Mouse (Mus musculus) embryonic facial prominence, embryonic 12.5 days (tissue): ENCODE data around the gene Aars. TPM values are rescaled to one million over a fixed set of nuclear protein-coding genes. Genes with fewer than 3 reads are reported as not detected.
"Not testable (repeated sequence)": the region's sequence is repeated elsewhere in the genome, so short reads cannot be mapped to it uniquely, and the experiment has no call there.

ENCODE experiments used
- ATAC-seq: fragments of 200-750 bp; cut with Nextera tagmentation; 2 replicates; pipeline ENCODE4 v1.8.0; 2017; ENCODE audit not compliant: insufficient number of reproducible peaks, insufficient read depth, low FRiP score, low TSS enrichment
- H3K27ac ChIP-seq: fragments of 300-500 bp; sonication (generic); 2 replicates; pipeline ENCODE4 v1.5.1; 2016; ENCODE audit warnings: mild to moderate bottlenecking
- H3K27me3 ChIP-seq: fragments of 300-500 bp; sonication (generic); 2 replicates; pipeline ENCODE4 v1.6.1; 2016; ENCODE audit warnings: mild to moderate bottlenecking, moderate library complexity
- H3K36me3 ChIP-seq: fragments of 300-500 bp; sonication (generic); 2 replicates; pipeline ENCODE4 v1.6.1; 2016; ENCODE audit warnings: mild to moderate bottlenecking
- H3K4me1 ChIP-seq: fragments of 300-500 bp; sonication (generic); 2 replicates; pipeline ENCODE4 v1.6.1; 2016
- H3K4me2 ChIP-seq: fragments of 300-500 bp; sonication (generic); replicated peaks from 2 replicates; pipeline ENCODE4 v1.6.1; 2016; ENCODE audit warnings: mild to moderate bottlenecking, moderate library complexity
- H3K4me3 ChIP-seq: fragments of 300-500 bp; sonication (generic); 2 replicates; pipeline ENCODE4 v1.5.1; 2016; ENCODE audit warnings: mild to moderate bottlenecking
- H3K9ac ChIP-seq: fragments of 300-500 bp; sonication (generic); 2 replicates; pipeline ENCODE4 v1.6.1; 2016; ENCODE audit warnings: mild to moderate bottlenecking, moderate library complexity
- H3K9me3 ChIP-seq: fragments of 300-500 bp; sonication (generic); 2 replicates; pipeline ENCODE4 v1.6.1; 2016; ENCODE audit warnings: mild to moderate bottlenecking, moderate library complexity
- WGBS: fragments of 180-500 bp; shearing (Covaris S2); methylation state at CpG from one replicate; pipeline ENCODE4 v1.1.7; 2016; 5-methylcytosine and 5-hydroxymethylcytosine counted together
- microRNA-seq: library from miRNA; unstranded; fragments of <30 nt; microRNA quantifications from one replicate; pipeline ENCODE4, GENCODE M21; 2017
- polyA plus RNA-seq: library from polyadenylated mRNA; unstranded; fragments of >200 nt; fragmentation: Nextera tagmentation; extraction: Ambion mirVana; gene quantifications from 2 replicates; pipeline ENCODE4 v1.2.1, GENCODE M21; 2016

Aars gene
- polyA plus RNA-seq, 1 experiment from 2014 or later: 69.9 TPM

DNA sequence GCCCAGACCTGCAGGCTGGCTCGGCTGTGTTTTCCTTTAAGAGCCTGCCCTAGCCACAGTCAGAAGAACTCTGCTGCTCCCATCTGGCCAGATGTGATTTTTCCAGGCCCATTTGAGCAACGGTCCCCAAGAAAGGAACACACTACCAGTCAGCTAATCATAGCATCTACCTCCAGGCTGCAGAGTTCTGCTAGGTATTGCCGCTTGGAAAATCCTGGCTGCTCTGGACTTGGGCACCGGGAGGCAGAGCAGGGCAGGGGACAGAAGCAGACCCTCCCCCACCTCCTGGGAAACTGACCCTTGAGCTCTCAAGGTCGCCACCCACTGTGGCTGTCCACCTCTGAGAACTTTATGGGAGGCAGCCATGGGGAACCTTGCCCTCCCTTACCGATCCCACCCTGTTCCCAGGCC is 46.9 kb downstream of the Aars start:
- no peak overlapping the region for H3K9ac ChIP-seq
- no peak for ATAC-seq
- H3K27me3 ChIP-seq: no peaks in the 10 kb centered on the region; the same call in 1 of the 2 replicates
- no peak overlapping the region for H3K4me2 ChIP-seq
- no peaks in the 10 kb centered on the region for H3K36me3 ChIP-seq
- H3K9me3 ChIP-seq: no peaks in the 10 kb centered on the region
- H3K4me1 ChIP-seq: peaks cover 7% of the 10 kb centered on the region; the same call in 1 of the 2 replicates
- H3K4me3 ChIP-seq: no peak overlapping the region
- 36% methylated on average over 6 of the region's 6 CpGs for WGBS
- no peak overlapping the region for H3K27ac ChIP-seq

- WGBS: 40% methylated on average over 12 of the region's 12 CpGs
Measured at GRCm38 (mm10) chr8:111081580-111082258, 48.8 kb downstream of the Aars start.

GRCm38 (mm10) chr8:111083936-111084335 is 51.0 kb downstream of the Aars start:
- H3K9ac ChIP-seq, H3K9me3 ChIP-seq, ATAC-seq, H3K27ac ChIP-seq, H3K4me1 ChIP-seq, H3K4me2 ChIP-seq, H3K27me3 ChIP-seq, H3K4me3 ChIP-seq, H3K36me3 ChIP-seq: not testable (repeated sequence)
- 87% methylated on average over 5 of the region's 5 CpGs for WGBS

More at GRCm38 (mm10) chr8:111081580-111082258, 48.8 kb downstream of the Aars start:
- H3K4me2 ChIP-seq: no peak overlapping the region
- no peak overlapping the region for H3K27ac ChIP-seq
- no peak overlapping the region for H3K4me3 ChIP-seq
- H3K27me3 ChIP-seq: no peaks in the 10 kb centered on the region
- H3K9me3 ChIP-seq: no peaks in the 10 kb centered on the region
- H3K9ac ChIP-seq: no peak overlapping the region
- H3K4me1 ChIP-seq: peaks cover 7% of the 10 kb centered on the region; the same call in 1 of the 2 replicates
- ATAC-seq: peak; percentile 82; the same call in 1 of the 2 replicates
- no peaks in the 10 kb centered on the region for H3K36me3 ChIP-seq

- Histone ChIP-seq H3K4me2 (no peak overlapping the region), H3K27me3 (no peaks in the 10 kb centered on the region), H3K27ac (no peak overlapping the region), H3K4me1 (no peaks in the 10 kb centered on the region), H3K4me3 (no peak overlapping the region), H3K36me3 (no peaks in the 10 kb centered on the region), H3K9me3 (no peaks in the 10 kb centered on the region), H3K9ac (no peak overlapping the region)
- no peak for ATAC-seq
- 0% methylated on average over 2 of the region's 2 CpGs for WGBS
Measured at GRCm38 (mm10) chr8:111090126-111090525, 57.2 kb downstream of the Aars start.

GRCm38 (mm10) chr8:111091706-111092105 is 58.8 kb downstream of the Aars start:
- no peak for ATAC-seq
- H3K4me1 ChIP-seq: peaks cover 4% of the 10 kb centered on the region; the same call in 1 of the 2 replicates
- H3K27ac ChIP-seq: no peak overlapping the region
- H3K9ac ChIP-seq: no peak overlapping the region
- H3K36me3 ChIP-seq: no peaks in the 10 kb centered on the region
- no peaks in the 10 kb centered on the region for H3K9me3 ChIP-seq
- 78% methylated on average over 7 of the region's 7 CpGs for WGBS
- no peaks in the 10 kb centered on the region for H3K27me3 ChIP-seq
- no peak overlapping the region for H3K4me3 ChIP-seq
- no peak overlapping the region for H3K4me2 ChIP-seq

DNA sequence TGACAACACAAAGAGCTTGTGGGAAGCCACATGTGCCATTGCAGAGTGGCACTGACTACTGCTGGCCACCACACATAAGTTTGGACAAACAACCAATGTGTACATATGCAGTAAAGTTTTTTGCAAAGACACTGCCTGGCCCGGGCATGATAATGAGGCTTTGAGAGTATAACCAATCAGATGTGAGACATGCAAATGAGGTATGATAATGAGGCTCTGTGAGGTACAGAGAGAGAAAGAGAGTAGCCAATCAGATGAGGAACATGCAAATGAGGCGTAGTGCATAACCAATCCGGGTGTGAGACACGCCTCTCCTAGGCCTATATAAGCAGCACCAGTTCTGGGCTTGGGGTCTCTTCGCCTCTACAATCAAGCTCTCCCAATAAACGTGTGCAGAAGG is 59.4 kb downstream of the Aars start, which contains the start of gene Clec18a:
TSS of gene Clec18a (minus strand) at position 101 of the 400 bp plus-strand sequence.
- not testable (repeated sequence) for H3K4me2 ChIP-seq

DNA sequence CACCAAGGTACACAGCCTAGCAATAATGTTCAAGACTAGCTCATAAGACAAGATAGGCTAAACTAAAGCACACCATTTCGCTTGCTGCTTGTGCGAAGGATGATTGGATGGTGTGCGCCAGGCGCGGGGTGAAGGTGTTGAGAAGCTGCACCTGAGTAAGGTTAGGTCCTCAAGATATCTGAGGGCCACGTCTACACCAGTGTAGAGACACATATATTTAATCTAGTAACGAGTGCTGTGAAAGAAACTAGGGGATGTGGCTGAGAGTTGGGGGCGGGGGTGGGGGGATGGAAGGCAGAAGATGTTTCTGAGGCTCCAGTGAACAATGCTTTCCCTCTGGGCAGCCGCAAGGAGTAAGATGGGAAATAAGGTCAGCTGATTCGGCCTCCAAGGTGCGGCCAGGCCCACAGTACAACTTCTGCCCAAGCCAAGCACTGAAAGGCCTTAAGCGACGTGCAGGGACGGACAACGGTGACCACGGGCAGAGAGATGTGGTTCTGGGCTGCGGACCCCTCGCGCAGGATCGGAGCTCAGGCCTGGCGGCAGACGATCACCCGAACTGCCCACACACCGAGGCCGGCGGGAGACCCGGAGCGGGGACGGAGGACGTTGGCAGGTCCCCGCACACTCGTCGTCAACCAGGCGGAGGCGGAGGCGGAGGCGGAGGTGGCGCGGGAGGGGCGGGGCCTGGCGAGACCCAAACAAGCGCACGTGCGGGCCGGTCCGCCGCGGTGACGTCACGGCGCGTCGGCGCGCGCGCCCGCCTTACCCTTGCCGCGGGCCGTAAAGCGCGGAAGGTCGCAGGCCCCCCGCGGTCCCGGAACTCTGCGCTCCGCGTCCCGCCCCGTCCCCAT is 61.1 kb downstream of the Aars start, which contains the start of gene Pdpr:
TSS of gene Pdpr (plus strand) at position 766 of the 854 bp plus-strand sequence.
- H3K27ac ChIP-seq: 0 out of 2 replicates have a peak within 1 kb of the TSS, but pooled peaks have one; percentile 36
- peak within 1 kb of the TSS; percentile 69 for H3K4me3 ChIP-seq
- H3K9ac ChIP-seq: peak within 1 kb of the TSS; percentile 72
- no peaks in the 10 kb centered on the region for H3K9me3 ChIP-seq
- ATAC-seq: peak; percentile 88
- 6% methylated on average over 68 of the region's 72 CpGs for WGBS
- peaks cover 4% of the 10 kb centered on the region; the same call in 1 of the 2 replicates for H3K4me1 ChIP-seq
- no peaks in the 10 kb centered on the region for H3K36me3 ChIP-seq
- peak within 1 kb of the TSS; percentile 81 for H3K4me2 ChIP-seq
- no peaks in the 10 kb centered on the region for H3K27me3 ChIP-seq

More for the DNA sequence above, 59.4 kb downstream of the Aars start, which contains the start of gene Clec18a:
- H3K36me3 ChIP-seq, H3K9ac ChIP-seq, ATAC-seq, H3K4me1 ChIP-seq, H3K27ac ChIP-seq, H3K4me3 ChIP-seq, H3K9me3 ChIP-seq, H3K27me3 ChIP-seq: not testable (repeated sequence)
- WGBS: 89% methylated on average over 6 of the region's 6 CpGs

GRCm38 (mm10) chr8:111094719-111095302 is 61.9 kb downstream of the Aars start:
- Histone ChIP-seq H3K4me2 (peak overlapping the region; percentile 81), H3K4me3 (peak overlapping the region; percentile 69), H3K9ac (peak overlapping the region; percentile 72)
- H3K4me1 ChIP-seq, H3K27me3 ChIP-seq, H3K9me3 ChIP-seq, H3K36me3 ChIP-seq, H3K27ac ChIP-seq: not testable (repeated sequence)
- peak; percentile 43 for ATAC-seq
- WGBS: 1% methylated on average over 69 of the region's 69 CpGs

Small RNAs within 50 kb of the gene (microRNA-seq; reads per million reads assigned to microRNA genes)
- gene Gm24103 (not detected), gene Mir3473d (0.54 reads per million)

Other genes starting within 250 kb of the Aars start
- 0.46 and 0.83 TPM in 2 replicates for gene Il34, start 227.2 kb upstream of the Aars start, polyA plus RNA-seq
- 85.5 and 87.8 TPM in 2 replicates for gene Cog4, start 186.5 kb upstream of the Aars start, polyA plus RNA-seq
- 193 and 196 TPM in 2 replicates for gene Sf3b3, start 186.4 kb upstream of the Aars start, polyA plus RNA-seq
- 16.8 and 17.0 TPM in 2 replicates for gene Fuk, start 130.7 kb upstream of the Aars start, polyA plus RNA-seq
- gene St3gal2, start 113.2 kb upstream of the Aars start, polyA plus RNA-seq: 44.6 and 45.5 TPM in 2 replicates
- 14.1 and 16.8 TPM in 2 replicates for gene Ddx19a, start 35.3 kb upstream of the Aars start, polyA plus RNA-seq
- gene Ddx19b, start 1.4 kb upstream of the Aars start, polyA plus RNA-seq: 5.5 and 5.6 TPM in 2 replicates
- 26.0 and 26.9 TPM in 2 replicates for gene Exosc6, start 23.2 kb downstream of the Aars start, polyA plus RNA-seq
- gene Clec18a, start 59.3 kb downstream of the Aars start, polyA plus RNA-seq: 1.6 and 2.3 TPM in 2 replicates
- 12.8 and 14.3 TPM in 2 replicates for gene Pdpr, start 61.5 kb downstream of the Aars start, polyA plus RNA-seq
- 95.2 and 97.6 TPM in 2 replicates for gene Glg1, start 226.1 kb downstream of the Aars start, polyA plus RNA-seq